Mouse (Mus musculus) liver, postnatal 0 days (tissue): Measurements from ENCODE around the gene Prnd. TPM values are rescaled to one million over a fixed set of nuclear protein-coding genes. Genes with fewer than 3 reads are reported as not detected.

Source experiments
- ATAC-seq: fragments of 200-750 bp; cut with Nextera tagmentation; 2 replicates; pipeline ENCODE4 v1.8.0; 2017; ENCODE audit warnings: mild to moderate bottlenecking, moderate library complexity
- DNase-seq: peaks from one replicate; pipeline ENCODE4 v3.0.0-alpha.2; 2016
- H3K27ac ChIP-seq: fragments of 300-500 bp; sonication (generic); 2 replicates; pipeline ENCODE4 v1.5.1; 2014; ENCODE audit warnings: antibody characterized with exemption, moderate library complexity, mild to moderate bottlenecking, low read depth
- H3K27me3 ChIP-seq: fragments of 300-500 bp; sonication (generic); 2 replicates; pipeline ENCODE4 v1.6.1; 2014; ENCODE audit warnings: low read length, control low read depth, mixed read lengths; ENCODE audit not compliant: insufficient read depth
- H3K36me3 ChIP-seq: fragments of 300-500 bp; sonication (generic); replicated peaks from 2 replicates; pipeline ENCODE4 v1.6.1; 2014; ENCODE audit warnings: mild to moderate bottlenecking, control low read depth, low read length, moderate library complexity, mixed read lengths; ENCODE audit not compliant: insufficient read depth
- H3K4me1 ChIP-seq: fragments of 300-500 bp; sonication (generic); 2 replicates; pipeline ENCODE4 v1.6.1; 2014; ENCODE audit warnings: antibody characterized with exemption, mild to moderate bottlenecking, control low read depth; ENCODE audit not compliant: insufficient read depth
- H3K4me2 ChIP-seq: fragments of 300-500 bp; sonication (generic); 2 replicates; pipeline ENCODE4 v1.6.1; 2014; ENCODE audit warnings: low read depth, mild to moderate bottlenecking, low read length, moderate library complexity, mixed read lengths
- H3K4me3 ChIP-seq: fragments of 300-500 bp; sonication (generic); 2 replicates; pipeline ENCODE4 v1.5.1; 2014; ENCODE audit warnings: low read depth, low read length
- H3K9ac ChIP-seq: fragments of 300-500 bp; sonication (generic); replicated peaks from 2 replicates; pipeline ENCODE4 v1.6.1; 2014; ENCODE audit warnings: mild to moderate bottlenecking, moderate library complexity
- H3K9me3 ChIP-seq: fragments of 300-500 bp; sonication (generic); 2 replicates; pipeline ENCODE4 v1.6.1; 2016; ENCODE audit warnings: mild to moderate bottlenecking, control low read depth, low read length, mixed read lengths
- CTCF ChIP-seq: sonication (generic); IDR thresholded peaks from 2 replicates; pipeline ENCODE4 v1.5.1; 2016; ENCODE audit warnings: antibody characterized with exemption, low read depth
- EP300 ChIP-seq: IDR thresholded peaks from 2 replicates; pipeline ENCODE4 v1.6.1; 2016; ENCODE audit warnings: antibody characterized with exemption, low read depth, mild to moderate bottlenecking
- WGBS: fragments of 180-500 bp; shearing (Covaris S2); extraction: QIAGEN DNeasy Blood & Tissue Kit; methylation state at CpG from one replicate; pipeline ENCODE4 v1.1.7; 2014; ENCODE audit not compliant: insufficient replicate concordance; 5-methylcytosine and 5-hydroxymethylcytosine counted together
- polyA plus RNA-seq: library from polyadenylated mRNA; unstranded; fragments of >200 nt; fragmentation: Nextera tagmentation; extraction: Ambion mirVana; gene quantifications from 2 replicates; pipeline ENCODE4 v1.2.1, GENCODE M21; 2015

The Prnd gene
- polyA plus RNA-seq, 1 experiment from 2014 or later: 0.40 TPM

GRCm38 (mm10) chr2:131957731-131958222, 7.1 kb downstream of the Prnd start:
- no peak for TF ChIP-seq EP300
- TF ChIP-seq CTCF: no peak
- H3K9ac ChIP-seq: no peak overlapping the region
- peaks cover 8% of the 10 kb centered on the region; the same call in 1 of the 2 replicates for H3K4me1 ChIP-seq
- no peak overlapping the region for H3K4me2 ChIP-seq
- H3K4me3 ChIP-seq: no peak overlapping the region
- no peak overlapping the region for H3K27ac ChIP-seq
- H3K9me3 ChIP-seq: no peaks in the 10 kb centered on the region
- DNase-seq (no peak), ATAC-seq (no peak)
- 50% methylated on average over 9 of the region's 9 CpGs for WGBS
- H3K36me3 ChIP-seq: no peaks in the 10 kb centered on the region
- H3K27me3 ChIP-seq: peaks cover 13% of the 10 kb centered on the region

GRCm38 (mm10) chr2:131961671-131962070, 11.0 kb downstream of the Prnd start:
- no peak overlapping the region for H3K4me2 ChIP-seq
- H3K9ac ChIP-seq: no peak overlapping the region
- DNase-seq (no peak), ATAC-seq (no peak)
- WGBS: 53% methylated on average over 2 of the region's 2 CpGs
- H3K27me3 ChIP-seq: no peaks in the 10 kb centered on the region
- H3K27ac ChIP-seq: no peak overlapping the region
- no peaks in the 10 kb centered on the region for H3K4me1 ChIP-seq
- H3K4me3 ChIP-seq: no peak overlapping the region
- no peaks in the 10 kb centered on the region for H3K9me3 ChIP-seq
- H3K36me3 ChIP-seq: no peaks in the 10 kb centered on the region
- no peak for TF ChIP-seq CTCF
- TF ChIP-seq EP300: no peak

DNA sequence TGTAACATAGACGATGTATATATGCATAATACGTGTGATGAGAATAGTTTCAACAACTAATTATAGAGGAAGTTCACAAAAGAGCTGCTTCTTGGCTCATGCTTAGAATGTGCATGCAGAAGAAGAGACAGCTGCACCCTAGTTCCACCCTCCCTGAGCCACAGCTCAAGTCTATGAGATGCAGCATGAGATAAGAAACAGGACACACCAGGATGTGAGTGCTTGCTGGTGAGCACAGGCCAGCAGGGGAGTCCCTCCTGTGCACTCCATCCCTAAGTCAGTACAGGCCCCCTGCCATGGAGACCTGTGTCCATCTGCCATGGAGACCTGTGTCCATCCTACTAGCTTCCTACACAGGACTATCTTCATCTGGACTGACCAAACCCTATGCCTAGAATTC, 19.9 kb downstream of the Prnd start:
- WGBS: 71% methylated on average over 2 of the region's 2 CpGs

GRCm38 (mm10) chr2:131971098-131971497, 20.4 kb downstream of the Prnd start:
- DNase-seq (no peak), ATAC-seq (no peak)
- Histone ChIP-seq H3K4me3 (no peak overlapping the region), H3K4me1 (no peaks in the 10 kb centered on the region), H3K9ac (no peak overlapping the region), H3K4me2 (no peak overlapping the region), H3K36me3 (no peaks in the 10 kb centered on the region), H3K9me3 (no peaks in the 10 kb centered on the region), H3K27me3 (no peaks in the 10 kb centered on the region), H3K27ac (no peak overlapping the region)
- no peak for TF ChIP-seq CTCF
- TF ChIP-seq EP300: no peak
- 66% methylated on average over 4 of the region's 4 CpGs for WGBS

More for the DNA sequence above, 19.9 kb downstream of the Prnd start:
- H3K9me3 ChIP-seq: no peaks in the 10 kb centered on the region
- no peaks in the 10 kb centered on the region for H3K4me1 ChIP-seq
- no peak overlapping the region for H3K9ac ChIP-seq
- ATAC-seq: no peak
- TF ChIP-seq EP300 (no peak), CTCF (no peak)
- no peak overlapping the region for H3K27ac ChIP-seq
- DNase-seq: no peak
- H3K4me3 ChIP-seq: no peak overlapping the region
- H3K27me3 ChIP-seq: no peaks in the 10 kb centered on the region
- no peaks in the 10 kb centered on the region for H3K36me3 ChIP-seq
- no peak overlapping the region for H3K4me2 ChIP-seq

DNA sequence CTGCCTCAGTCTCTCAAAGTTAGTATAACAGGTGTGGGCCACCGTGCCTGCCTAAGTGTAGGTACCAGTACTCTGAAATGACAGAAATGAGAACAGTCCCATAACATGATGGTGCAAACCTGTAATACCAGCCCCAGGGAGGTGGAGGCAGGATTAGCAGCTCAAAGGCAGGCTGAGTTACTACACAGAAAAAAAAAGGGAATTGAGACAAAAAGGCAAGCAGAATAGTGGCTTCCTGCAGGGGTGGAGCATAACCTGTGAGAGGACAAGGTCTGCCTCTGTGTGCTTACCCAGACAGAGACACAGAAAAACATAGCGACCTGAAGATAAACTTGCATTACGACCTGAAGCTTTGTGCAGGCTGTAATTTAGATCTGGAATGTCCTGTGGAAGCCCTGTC, 26.0 kb downstream of the Prnd start:
- DNase-seq: no peak

DNA sequence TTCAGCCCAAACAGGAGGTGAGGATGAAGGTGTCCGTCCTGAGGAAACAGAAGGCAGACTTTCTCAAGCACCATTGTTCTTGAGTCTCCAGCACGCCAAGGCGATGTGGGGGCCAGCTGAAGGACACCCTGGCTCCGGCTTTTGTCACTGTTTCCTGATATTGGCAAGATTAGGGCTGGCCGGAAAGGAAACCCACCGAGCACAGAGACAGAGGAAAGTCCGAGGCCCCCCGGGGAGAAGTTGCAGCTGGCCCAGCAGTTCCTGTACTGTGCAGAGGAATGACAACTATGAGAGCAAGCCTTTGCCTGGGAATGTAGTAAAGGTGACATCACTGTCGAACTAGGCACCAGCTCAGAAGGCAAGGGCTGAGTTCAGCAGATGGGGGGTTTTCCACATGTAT, 30.2 kb downstream of the Prnd start:
- DNase-seq (no peak), ATAC-seq (no peak)
- WGBS: 26% methylated on average over 9 of the region's 9 CpGs
- TF ChIP-seq CTCF (no peak), EP300 (no peak)
- H3K4me2 ChIP-seq: no peak overlapping the region
- no peaks in the 10 kb centered on the region for H3K27me3 ChIP-seq
- no peaks in the 10 kb centered on the region for H3K9me3 ChIP-seq
- H3K4me3 ChIP-seq: no peak overlapping the region
- no peaks in the 10 kb centered on the region for H3K4me1 ChIP-seq
- H3K36me3 ChIP-seq: no peaks in the 10 kb centered on the region
- H3K9ac ChIP-seq: 0 out of 2 replicates have a peak overlapping the region, but pooled peaks have one; percentile 16
- H3K27ac ChIP-seq: no peak overlapping the region

More for the DNA sequence above, 26.0 kb downstream of the Prnd start:
- Histone ChIP-seq H3K9ac (no peak overlapping the region), H3K4me1 (no peaks in the 10 kb centered on the region), H3K27me3 (no peaks in the 10 kb centered on the region), H3K9me3 (no peaks in the 10 kb centered on the region), H3K4me2 (no peak overlapping the region), H3K27ac (no peak overlapping the region), H3K36me3 (no peaks in the 10 kb centered on the region), H3K4me3 (no peak overlapping the region)
- no peak for ATAC-seq
- 53% methylated on average over 3 of the region's 3 CpGs for WGBS
- TF ChIP-seq CTCF (no peak), EP300 (no peak)
